Mouse (Mus musculus): Measurements from ENCODE around the gene Srrm1. TPM values are rescaled to one million over a fixed set of nuclear protein-coding genes. Genes with fewer than 3 reads are reported as not detected.

The Srrm1 gene
- polyA plus RNA-seq, 1 experiment from 2014 or later = 198 TPM

GRCm38 (mm10) chr4:135274761-135275160 is 78.4 kb downstream of the Srrm1 start:
- Histone ChIP-seq H3K27me3 (replicated peaks; ENCODE audit: control insufficient read depth, insufficient read depth, low read length) (no peaks in the 10 kb centered on the region), H3K9ac (replicated peaks; ENCODE audit: low read depth, low read length) (no peak overlapping the region), H3K4me1 (replicated peaks; ENCODE audit: control insufficient read depth, insufficient read depth, low read length) (peaks cover 18% of the 10 kb centered on the region), H3K27ac (ENCODE audit: low read length) (no peak overlapping the region), H3K36me3 (ENCODE audit: control insufficient read depth, insufficient read depth) (no peaks in the 10 kb centered on the region), H3K4me3 (replicated peaks; ENCODE audit: low read length) (no peak overlapping the region), H3K9me3 (ENCODE audit: control insufficient read depth, low read length) (no peaks in the 10 kb centered on the region), H3K4me2 (ENCODE audit: low read length) (no peak overlapping the region)
- no peak for ATAC-seq
- 67% methylated on average over 7 of the region's 7 CpGs for WGBS

- peaks cover 26% of the 10 kb centered on the region for H3K4me1 ChIP-seq (replicated peaks; ENCODE audit: control insufficient read depth, insufficient read depth, low read length)
- no peak overlapping the region for H3K9ac ChIP-seq (replicated peaks; ENCODE audit: low read depth, low read length)
- no peaks in the 10 kb centered on the region for H3K9me3 ChIP-seq (ENCODE audit: control insufficient read depth, low read length)
- WGBS = 3% methylated on average over 17 of the region's 17 CpGs
- no peaks in the 10 kb centered on the region for H3K36me3 ChIP-seq (ENCODE audit: control insufficient read depth, insufficient read depth)
- H3K4me2 ChIP-seq (ENCODE audit: low read length) = peak overlapping the region; percentile 61
- no peak for ATAC-seq
- peak overlapping the region; percentile 79 for H3K4me3 ChIP-seq (replicated peaks; ENCODE audit: low read length)
- H3K27me3 ChIP-seq (replicated peaks; ENCODE audit: control insufficient read depth, insufficient read depth, low read length) = no peaks in the 10 kb centered on the region
- no peak overlapping the region for H3K27ac ChIP-seq (ENCODE audit: low read length)
Measured at GRCm38 (mm10) chr4:135273307-135273682, 79.8 kb downstream of the Srrm1 start.

GRCm38 (mm10) chr4:135272640-135273306 is 80.3 kb downstream of the Srrm1 start, which contains the start of gene Clic4:
Clic4 (minus strand) TSS chr4:135272814.
- peaks cover 30% of the 10 kb centered on the region for H3K4me1 ChIP-seq (replicated peaks; ENCODE audit: control insufficient read depth, insufficient read depth, low read length)
- H3K36me3 ChIP-seq (ENCODE audit: control insufficient read depth, insufficient read depth) = no peaks in the 10 kb centered on the region
- H3K9ac ChIP-seq (replicated peaks; ENCODE audit: low read depth, low read length) = peak within 1 kb of the TSS; percentile 96
- H3K4me3 ChIP-seq (replicated peaks; ENCODE audit: low read length) = peak within 1 kb of the TSS; percentile 79
- no peaks in the 10 kb centered on the region for H3K9me3 ChIP-seq (ENCODE audit: control insufficient read depth, low read length)
- H3K27ac ChIP-seq (ENCODE audit: low read length) = peak within 1 kb of the TSS; percentile 92
- H3K27me3 ChIP-seq (replicated peaks; ENCODE audit: control insufficient read depth, insufficient read depth, low read length) = no peaks in the 10 kb centered on the region
- peak; percentile 99 for ATAC-seq
- H3K4me2 ChIP-seq (ENCODE audit: low read length) = peak within 1 kb of the TSS; percentile 61
- under 1% methylated on average over 56 of the region's 64 CpGs for WGBS

- H3K27me3 ChIP-seq (replicated peaks; ENCODE audit: control insufficient read depth, insufficient read depth, low read length) = no peaks in the 10 kb centered on the region
- no peaks in the 10 kb centered on the region for H3K36me3 ChIP-seq (ENCODE audit: control insufficient read depth, insufficient read depth)
- H3K4me3 ChIP-seq (replicated peaks; ENCODE audit: low read length) = peak overlapping the region; percentile 79
- no peaks in the 10 kb centered on the region for H3K9me3 ChIP-seq (ENCODE audit: control insufficient read depth, low read length)
- ATAC-seq = peak; percentile 61; the same call in 1 of the 2 replicates
- H3K4me1 ChIP-seq (replicated peaks; ENCODE audit: control insufficient read depth, insufficient read depth, low read length) = peaks cover 38% of the 10 kb centered on the region
- peak overlapping the region; percentile 96 for H3K9ac ChIP-seq (replicated peaks; ENCODE audit: low read depth, low read length)
- peak overlapping the region; percentile 92 for H3K27ac ChIP-seq (ENCODE audit: low read length)
- H3K4me2 ChIP-seq (ENCODE audit: low read length) = peak overlapping the region; percentile 61
- under 1% methylated on average over 57 of the region's 67 CpGs for WGBS
Measured at GRCm38 (mm10) chr4:135271881-135272616, 81.1 kb downstream of the Srrm1 start.

- WGBS = under 1% methylated on average over 20 of the region's 20 CpGs
- H3K4me3 ChIP-seq (replicated peaks; ENCODE audit: low read length) = peak overlapping the region; percentile 79
- H3K9me3 ChIP-seq (ENCODE audit: control insufficient read depth, low read length) = no peaks in the 10 kb centered on the region
- H3K9ac ChIP-seq (replicated peaks; ENCODE audit: low read depth, low read length) = peak overlapping the region; percentile 96
- H3K27me3 ChIP-seq (replicated peaks; ENCODE audit: control insufficient read depth, insufficient read depth, low read length) = no peaks in the 10 kb centered on the region
- H3K4me1 ChIP-seq (replicated peaks; ENCODE audit: control insufficient read depth, insufficient read depth, low read length) = peaks cover 41% of the 10 kb centered on the region
- no peak for ATAC-seq
- no peaks in the 10 kb centered on the region for H3K36me3 ChIP-seq (ENCODE audit: control insufficient read depth, insufficient read depth)
- no peak overlapping the region for H3K27ac ChIP-seq (ENCODE audit: low read length)
- H3K4me2 ChIP-seq (ENCODE audit: low read length) = peak overlapping the region; percentile 61
Measured at GRCm38 (mm10) chr4:135271419-135271828, 81.7 kb downstream of the Srrm1 start.

Other genes with a start within 250 kb of the Srrm1 start
- not detected in 2 replicates for gene Runx3, start 232.7 kb downstream of the Srrm1 start, polyA plus RNA-seq (2015; fragmentation: Nextera tagmentation; extraction: Ambion mirVana)
- gene Clic4, start 80.5 kb downstream of the Srrm1 start, polyA plus RNA-seq (2015; fragmentation: Nextera tagmentation; extraction: Ambion mirVana) = 97.8 and 125 TPM in 2 replicates
- gene Ncmap, start 44.9 kb upstream of the Srrm1 start, polyA plus RNA-seq (2015; fragmentation: Nextera tagmentation; extraction: Ambion mirVana) = 0.71 and 0.83 TPM in 2 replicates
- 30.9 and 36.6 TPM in 2 replicates for gene Rcan3, start 80.5 kb upstream of the Srrm1 start, polyA plus RNA-seq (2015; fragmentation: Nextera tagmentation; extraction: Ambion mirVana)
- 0.14 TPM in 1 of 2 replicates, not detected in the other for gene Stpg1, start 141.5 kb upstream of the Srrm1 start, polyA plus RNA-seq (2015; fragmentation: Nextera tagmentation; extraction: Ambion mirVana)
- gene Nipal3, start 141.7 kb upstream of the Srrm1 start, polyA plus RNA-seq (2015; fragmentation: Nextera tagmentation; extraction: Ambion mirVana) = 5.9 and 6.1 TPM in 2 replicates
- 0.39 and 0.60 TPM in 2 replicates for gene Grhl3, start 220.3 kb upstream of the Srrm1 start, polyA plus RNA-seq (2015; fragmentation: Nextera tagmentation; extraction: Ambion mirVana)

Measured in forebrain, embryonic 16.5 days (tissue).